ENCODE assay signal across 9 mouse cellular contexts in the genomic region with DNA sequence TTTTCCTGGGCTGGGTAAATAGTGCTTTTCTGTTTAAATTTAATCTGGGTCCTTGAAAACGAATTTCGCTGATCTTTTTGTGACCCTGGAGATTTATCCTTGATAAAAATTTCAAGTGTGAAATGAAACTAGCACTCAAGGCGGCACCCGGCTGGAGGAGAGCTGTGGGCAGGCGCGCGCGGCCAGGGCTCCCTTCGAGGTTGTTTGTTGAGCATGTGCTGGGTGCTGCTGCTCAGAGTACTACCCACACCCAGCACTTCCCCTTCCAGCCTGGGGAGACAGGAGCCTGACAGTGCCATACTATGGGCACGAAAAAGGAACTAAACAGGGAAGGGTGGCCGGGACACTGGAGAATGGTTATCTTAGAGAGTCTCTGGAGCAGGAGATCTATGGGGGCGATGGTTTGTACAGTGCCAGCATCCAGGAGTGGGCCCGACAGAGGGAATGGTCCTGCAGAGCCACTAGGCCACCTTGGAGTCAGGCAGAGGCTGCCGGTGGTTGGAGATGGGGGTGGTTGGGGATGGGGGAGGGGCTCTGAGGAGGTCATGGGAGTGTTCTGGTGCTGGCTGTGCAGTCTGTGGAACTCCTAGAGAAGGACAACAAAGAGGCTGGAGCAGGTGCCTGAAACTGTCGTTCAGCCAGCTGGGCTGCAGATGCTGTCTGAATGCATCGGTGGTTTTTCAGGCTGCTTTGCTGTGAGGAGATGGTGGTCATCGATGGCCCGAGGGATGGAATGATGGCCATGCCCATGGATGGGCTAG. TPM values are rescaled to one million over a fixed set of nuclear protein-coding genes. Genes with fewer than 3 reads are reported as not detected.
A peak's percentile ranks its signal among the peaks of the same experiment; 100 is the strongest.
DNase-seq lines count a peak whose midpoint lies in the region; ATAC-seq and TF ChIP-seq lines count a peak whose summit lies in the region.
"Had no signal": no experiment of that assay in that cellular context is flagged by ENCODE, and none has a peak within 500 bp of the region (broad histone marks: within the 10 kb centered on the region; RNA-seq: fewer than 3 reads in every experiment).

No protein-coding gene starts in this region.

- H3K4me3 ChIP-seq in heart, embryonic 13.5 days, result peak overlapping the region; percentile 42
- 0 out of 2 replicates have a peak overlapping the region, but pooled peaks have one; percentile 13 for H3K4me3 ChIP-seq in brown adipose tissue, adult 24 weeks (ENCODE audit: insufficient read depth, low read depth, low read length)
- peak overlapping the region; percentile 28 for H3K4me3 ChIP-seq in forebrain, postnatal 0 days (ENCODE audit: low read depth, low read length)
- peak overlapping the region; percentile 34 for H3K4me3 ChIP-seq in midbrain, embryonic 15.5 days

- no peak overlapping the region for H3K27ac ChIP-seq in heart, embryonic 13.5 days (replicated peaks)
- no peak overlapping the region for H3K27ac ChIP-seq in brown adipose tissue, adult 24 weeks (replicated peaks; ENCODE audit: low read depth, low read length)
- H3K27ac ChIP-seq in forebrain, postnatal 0 days (ENCODE audit: low read depth, low read length), result no peak overlapping the region
- no peak overlapping the region for H3K27ac ChIP-seq in midbrain, embryonic 15.5 days

- 18% methylated on average over 18 of the region's 18 CpGs for WGBS in heart, embryonic 13.5 days
- 18% methylated on average over 18 of the region's 18 CpGs for WGBS in forebrain, postnatal 0 days
- 15% methylated on average over 18 of the region's 18 CpGs for WGBS in midbrain, embryonic 15.5 days

- peaks cover 13% of the 10 kb centered on the region for H3K4me1 ChIP-seq in heart, embryonic 13.5 days
- no peaks in the 10 kb centered on the region for H3K4me1 ChIP-seq in brown adipose tissue, adult 24 weeks (ENCODE audit: control insufficient read depth, insufficient read depth, insufficient read length, low read length)
- H3K4me1 ChIP-seq in forebrain, postnatal 0 days (ENCODE audit: insufficient read depth), result peaks cover 12% of the 10 kb centered on the region; the same call in 1 of the 2 replicates
- H3K4me1 ChIP-seq in midbrain, embryonic 15.5 days, result peaks cover 12% of the 10 kb centered on the region

- TF ChIP-seq CTCF in forebrain, postnatal 0 days (IDR thresholded peaks at IDR 0.05; ENCODE audit: low read depth), result no peak

- H3K36me3 ChIP-seq in heart, embryonic 13.5 days, result no peaks in the 10 kb centered on the region
- no peaks in the 10 kb centered on the region for H3K36me3 ChIP-seq in forebrain, postnatal 0 days (ENCODE audit: insufficient read depth)
- no peaks in the 10 kb centered on the region for H3K36me3 ChIP-seq in midbrain, embryonic 15.5 days (replicated peaks)
- H3K36me3 ChIP-seq: G1E had no signal

- no peak for ATAC-seq in heart, embryonic 13.5 days (ENCODE audit: extremely low read depth, insufficient number of reproducible peaks, low FRiP score, low TSS enrichment)
- ATAC-seq in forebrain, postnatal 0 days, result peak; percentile 75
- ATAC-seq in midbrain, embryonic 15.5 days (replicated peaks), result peak; percentile 70

- peak overlapping the region; percentile 68 for H3K4me2 ChIP-seq in heart, embryonic 13.5 days
- peak overlapping the region; percentile 67 for H3K4me2 ChIP-seq in forebrain, postnatal 0 days (ENCODE audit: low read depth)
- peak overlapping the region; percentile 66 for H3K4me2 ChIP-seq in midbrain, embryonic 15.5 days

- peak overlapping the region; percentile 0; the same call in 1 of the 2 replicates for H3K9ac ChIP-seq in heart, embryonic 13.5 days
- peak overlapping the region; percentile 69 for H3K9ac ChIP-seq in forebrain, postnatal 0 days
- peak overlapping the region; percentile 48; the same call in 1 of the 2 replicates for H3K9ac ChIP-seq in midbrain, embryonic 15.5 days

- no peak for DNase-seq in heart, adult 9 months (ENCODE audit: low spot score in 2 of 2)
- DNase-seq in forebrain, postnatal 0 days, result peak; percentile 16
- peak; percentile 38 to 51 for DNase-seq in kidney, postnatal 25 days
- DNase-seq in urinary bladder, postnatal 4 days (ENCODE audit: low spot score in 2 of 2), result no peak
- DNase-seq in ovary, postnatal 14 days (ENCODE audit: low spot score), result no peak

- no peaks in the 10 kb centered on the region for H3K9me3 ChIP-seq in heart, embryonic 13.5 days
- H3K9me3 ChIP-seq in forebrain, postnatal 0 days (ENCODE audit: low read length), result no peaks in the 10 kb centered on the region
- H3K9me3 ChIP-seq in midbrain, embryonic 15.5 days, result no peaks in the 10 kb centered on the region
- H3K9me3 ChIP-seq: G1E had no signal

- peaks cover 98% of the 10 kb centered on the region for H3K27me3 ChIP-seq in heart, embryonic 13.5 days (replicated peaks)
- peaks cover 4% of the 10 kb centered on the region; the same call in 1 of the 2 replicates for H3K27me3 ChIP-seq in forebrain, postnatal 0 days (ENCODE audit: insufficient read depth, low read length)
- H3K27me3 ChIP-seq in midbrain, embryonic 15.5 days (replicated peaks), result no peaks in the 10 kb centered on the region

RNA-seq across cellular contexts. Expression of gene Adra2c, which starts 35.9 kb away (rescaled TPM):
- 0.04 TPM in 1 of 2 replicates, not detected in the other for polyA plus RNA-seq in heart, embryonic 13.5 days (2015; fragmentation: Nextera tagmentation; extraction: Ambion mirVana)
- not detected in 2 replicates for polyA plus RNA-seq in brown adipose tissue, adult 24 weeks (2012; ENCODE audit: insufficient read depth, insufficient read length, missing spikeins)
- total RNA-seq in forebrain, postnatal 0 days (2014; rRNA removed), result 8.9 and 10.7 TPM in 2 replicates
- 1.5 and 1.7 TPM in 2 replicates for polyA plus RNA-seq in forebrain, postnatal 0 days (2015; fragmentation: Nextera tagmentation; extraction: Ambion mirVana)
- polyA plus RNA-seq in midbrain, embryonic 15.5 days (2015; fragmentation: Nextera tagmentation; extraction: Ambion mirVana), result 0.32 and 0.86 TPM in 2 replicates
- polyA plus RNA-seq: G1E had no signal

Comparison
In these comparisons a context has a peak if more than half of its experiments do, and no peak if none do; other contexts are left out.
1. H3K9ac ChIP-seq: peak in every context shown above with its lines; median percentile 69 in forebrain, postnatal 0 days; 48 in midbrain, embryonic 15.5 days; 0 in heart, embryonic 13.5 days.
2. DNase-seq: peak in forebrain, postnatal 0 days (single experiment) and kidney, postnatal 25 days (2 of 2); none in heart, adult 9 months (0 of 2), urinary bladder, postnatal 4 days (0 of 2) and ovary, postnatal 14 days (single experiment).
3. Peak in every context shown above with its lines, with median percentiles within 50 percentile points of each other: H3K4me2 ChIP-seq and H3K4me3 ChIP-seq.